Mouse (Mus musculus) layer of hippocampus, adult 8-10 months (tissue): ENCODE data around the gene Bbs12. TPM values are rescaled to one million over a fixed set of nuclear protein-coding genes. Genes with fewer than 3 reads are reported as not detected.

Source experiments
- DNase-seq, 2 experiments: peaks; one replicate each; pipeline ENCODE4 v3.0.0; 2022; ENCODE audit warnings: low spot score in 2 of 2
- total RNA-seq, 4 experiments: library from RNA; stranded (reverse); gene quantifications; 2 replicates each; pipeline ENCODE4 v1.2.4; 2022

The Bbs12 gene
- total RNA-seq, result 1 to 10 TPM; 5.2 to 6.5 (median 6.3) TPM

DNA sequence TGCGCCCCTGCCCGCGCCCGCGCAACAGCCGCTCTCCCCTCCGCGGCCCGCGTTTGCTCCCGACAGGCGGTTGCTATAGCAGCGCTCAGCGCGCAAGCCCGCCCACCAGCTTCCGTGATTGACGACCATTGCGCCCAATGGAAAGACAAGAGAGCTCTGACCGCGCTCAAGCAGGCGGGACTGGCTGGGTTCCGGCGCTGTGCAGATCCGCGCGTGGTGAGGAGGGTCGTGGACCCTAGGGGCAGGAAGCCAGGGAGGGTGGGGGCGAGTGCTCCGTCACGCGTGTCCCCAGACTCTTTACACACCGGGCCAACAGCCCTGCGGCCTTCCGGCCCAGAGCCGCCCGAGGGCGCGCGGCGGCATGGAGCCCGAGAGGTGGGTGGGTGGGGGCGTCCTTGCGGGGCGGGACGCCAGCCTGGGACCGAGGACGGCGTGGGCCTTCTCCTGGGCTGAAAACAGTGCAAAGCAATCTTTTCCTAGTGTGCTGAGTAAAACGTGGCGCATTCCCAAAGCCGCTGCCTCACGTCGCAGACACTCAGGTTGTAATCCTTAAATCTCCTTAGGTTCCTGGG lies at the start of gene Bbs12, which contains the start of gene Cetn4:
TSS of gene Bbs12 (plus strand) at position 185 of the 572 bp plus-strand sequence.
TSS of gene Cetn4 (minus strand) at position 339 of the 572 bp plus-strand sequence.
- peak; percentile 90 to 98 for DNase-seq

DNA sequence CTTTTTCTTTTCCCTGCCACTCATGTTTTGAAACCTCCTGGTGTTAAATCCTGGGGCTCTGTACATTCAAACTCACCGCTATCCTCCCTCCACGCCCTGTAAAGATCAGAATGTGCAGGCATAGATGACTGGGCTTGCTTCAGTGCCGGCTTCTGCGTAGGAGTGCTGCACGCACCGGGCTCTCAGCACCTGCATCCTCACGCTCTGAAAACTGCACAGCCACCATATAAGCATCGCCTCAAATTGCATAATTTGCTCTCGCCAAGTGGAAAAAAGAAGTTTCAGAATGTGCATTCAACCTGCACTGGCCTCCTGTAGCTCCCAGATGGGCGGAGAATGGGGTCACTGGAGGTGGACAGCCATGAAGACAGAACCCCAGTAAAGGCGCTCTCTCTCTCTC lies 44.0 kb upstream of the Bbs12 start:
- DNase-seq, result peak in 1 of 2 experiments; percentile 5

DNA sequence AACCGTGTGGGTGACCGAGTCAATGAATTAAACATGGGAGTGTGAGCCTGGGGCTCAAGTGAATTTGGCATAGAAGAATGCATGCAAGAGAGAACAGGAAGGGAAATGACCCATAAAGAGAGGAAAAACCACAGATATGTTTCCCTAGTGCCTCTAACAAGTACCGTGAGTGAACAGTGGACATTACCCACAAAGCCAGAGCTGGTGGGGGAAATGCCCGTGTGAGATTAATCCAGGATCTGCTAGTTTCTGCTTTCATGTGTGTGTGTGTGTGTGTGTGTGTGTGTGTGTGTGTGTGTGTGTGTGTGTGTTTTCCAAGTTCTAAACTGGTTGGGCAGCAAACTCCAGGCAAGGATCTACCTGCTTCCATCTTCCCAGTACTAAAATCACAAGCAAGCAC lies 42.4 kb upstream of the Bbs12 start:
- no peak for DNase-seq

- peak; percentile 22 to 64 for DNase-seq
Measured at GRCm38 (mm10) chr3:37271209-37271608, 41.1 kb upstream of the Bbs12 start.

GRCm38 (mm10) chr3:37273092-37273491 lies 39.3 kb upstream of the Bbs12 start:
- DNase-seq, result no peak

- no peak for DNase-seq
Measured at GRCm38 (mm10) chr3:37274661-37275060, 37.7 kb upstream of the Bbs12 start.

DNA sequence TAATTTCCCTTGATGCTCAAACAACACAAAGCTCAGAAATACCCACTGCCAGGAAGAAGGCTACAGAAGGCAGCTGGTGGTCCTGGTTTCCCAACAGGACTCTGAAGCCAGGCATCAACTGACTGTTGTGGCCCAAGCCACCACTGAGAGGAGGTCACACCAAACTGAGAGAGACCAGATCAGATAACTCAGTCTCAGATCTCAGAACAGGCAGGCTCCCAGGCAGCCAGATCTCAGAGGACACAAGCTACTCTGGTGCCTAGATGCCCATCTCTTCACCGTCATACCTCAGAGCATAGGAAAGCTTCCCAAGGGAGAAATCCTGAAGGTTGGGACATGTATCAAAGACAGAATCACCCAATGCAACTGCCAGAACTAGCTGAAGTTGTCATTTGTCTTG lies 32.1 kb upstream of the Bbs12 start:
- no peak for DNase-seq

DNA sequence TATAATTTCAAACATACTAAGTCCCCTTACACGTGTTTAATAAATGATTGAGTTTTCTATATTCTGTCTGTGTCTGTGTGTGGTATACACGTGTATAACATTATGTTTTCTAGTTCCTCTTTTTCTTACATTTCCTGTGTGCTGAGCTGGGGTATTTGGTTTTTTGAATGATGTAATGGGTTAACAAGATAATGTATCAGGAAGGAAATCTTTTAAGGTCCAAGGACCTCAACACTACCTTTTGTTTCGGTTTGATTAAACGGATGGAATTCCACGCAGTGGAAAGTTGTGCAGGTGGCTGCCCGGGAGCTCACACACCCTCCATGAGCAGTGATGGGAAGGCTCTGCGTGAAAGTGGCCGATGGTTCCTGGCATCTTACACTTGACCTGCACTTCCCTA lies 31.5 kb upstream of the Bbs12 start:
- DNase-seq, result no peak

GRCm38 (mm10) chr3:37282299-37282922 lies 29.9 kb upstream of the Bbs12 start:
- no peak for DNase-seq

DNA sequence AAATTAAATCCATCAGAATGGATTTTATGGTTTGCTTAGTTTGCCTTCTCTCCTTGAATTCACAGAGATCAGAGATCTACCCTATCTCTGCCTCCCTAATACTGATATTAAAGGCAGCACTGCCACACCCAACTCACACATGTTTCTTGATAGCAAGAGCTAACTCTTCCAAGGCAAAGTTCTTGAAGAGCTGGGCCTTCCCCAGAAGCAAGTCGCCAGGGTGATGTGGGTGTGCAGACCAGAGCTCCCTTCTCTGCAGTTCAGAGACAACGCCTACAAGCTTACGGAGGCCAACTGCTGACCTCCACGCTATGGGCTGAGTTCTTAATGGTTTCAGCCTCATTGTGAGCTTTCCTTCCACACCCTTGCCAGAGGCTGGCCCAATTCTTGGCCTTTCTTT lies 29.1 kb upstream of the Bbs12 start:
- no peak for DNase-seq

- no peak for DNase-seq
Measured at GRCm38 (mm10) chr3:37289237-37289636, 23.1 kb upstream of the Bbs12 start.

- DNase-seq, result peak in 1 of 2 experiments; percentile 31
Measured at GRCm38 (mm10) chr3:37290881-37291541, 21.3 kb upstream of the Bbs12 start.

DNA sequence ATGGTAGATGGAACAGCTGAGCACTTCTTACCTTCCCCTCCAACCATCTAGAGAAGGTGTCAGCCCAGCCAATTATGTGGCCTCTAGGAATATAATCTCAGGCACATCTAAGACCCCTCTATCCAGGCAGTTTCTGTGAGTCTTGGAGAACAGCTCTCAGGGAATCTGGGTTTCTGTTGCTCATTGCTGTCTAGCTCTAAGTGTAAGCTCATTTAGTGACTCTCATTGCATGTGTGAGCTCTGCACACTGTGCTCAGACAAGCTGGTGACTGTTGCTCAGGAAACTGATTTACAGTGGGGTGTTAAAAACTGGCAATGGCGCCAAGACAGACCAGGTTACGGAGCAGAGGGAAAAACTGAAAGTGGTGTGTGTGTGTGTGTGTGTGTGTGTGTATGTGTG lies 20.4 kb upstream of the Bbs12 start:
- DNase-seq, result no peak

- no peak for DNase-seq
Measured at GRCm38 (mm10) chr3:37292654-37293053, 19.7 kb upstream of the Bbs12 start.

DNA sequence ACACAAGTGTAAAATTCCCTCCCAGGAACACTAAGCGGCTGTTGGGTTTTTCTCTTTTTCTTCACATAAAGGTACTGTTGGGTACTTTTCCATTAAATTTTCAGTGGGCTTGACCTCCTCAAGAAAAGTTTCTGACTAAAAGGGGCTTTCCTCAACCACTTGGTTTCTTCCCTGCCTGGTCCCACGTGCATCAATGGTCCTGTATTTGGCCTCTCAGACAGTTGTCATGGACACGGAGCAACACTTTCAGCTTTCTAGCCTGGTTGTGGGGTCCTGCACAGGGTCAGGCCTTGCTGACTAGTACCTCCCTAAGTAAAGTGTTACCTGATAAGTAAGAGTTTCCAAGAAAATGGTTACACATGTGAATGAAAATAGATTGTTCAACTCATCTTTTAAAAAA lies 12.9 kb upstream of the Bbs12 start:
- no peak for DNase-seq

DNA sequence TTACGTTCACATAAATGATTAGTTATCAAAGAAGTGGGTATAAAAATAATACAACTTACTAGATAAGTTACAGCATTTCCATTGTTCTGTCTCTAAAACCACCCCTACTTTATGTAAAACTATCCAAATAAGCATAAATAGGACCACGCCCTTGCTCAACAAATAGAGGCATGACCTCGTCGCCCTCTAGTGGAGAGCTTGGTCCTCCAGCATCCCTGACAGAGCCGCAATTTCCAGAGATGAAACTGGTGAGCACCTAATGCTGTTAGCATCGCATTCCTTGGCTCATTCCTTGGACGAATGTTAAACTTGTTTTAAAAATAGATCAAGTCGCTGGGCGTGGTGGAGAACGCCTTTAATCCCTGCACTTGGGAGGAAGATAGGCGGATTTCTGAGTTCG lies 9.7 kb upstream of the Bbs12 start:
- peak in 1 of 2 experiments; percentile 19 for DNase-seq

GRCm38 (mm10) chr3:37303392-37304139 lies 8.8 kb upstream of the Bbs12 start:
- DNase-seq, result no peak

DNA sequence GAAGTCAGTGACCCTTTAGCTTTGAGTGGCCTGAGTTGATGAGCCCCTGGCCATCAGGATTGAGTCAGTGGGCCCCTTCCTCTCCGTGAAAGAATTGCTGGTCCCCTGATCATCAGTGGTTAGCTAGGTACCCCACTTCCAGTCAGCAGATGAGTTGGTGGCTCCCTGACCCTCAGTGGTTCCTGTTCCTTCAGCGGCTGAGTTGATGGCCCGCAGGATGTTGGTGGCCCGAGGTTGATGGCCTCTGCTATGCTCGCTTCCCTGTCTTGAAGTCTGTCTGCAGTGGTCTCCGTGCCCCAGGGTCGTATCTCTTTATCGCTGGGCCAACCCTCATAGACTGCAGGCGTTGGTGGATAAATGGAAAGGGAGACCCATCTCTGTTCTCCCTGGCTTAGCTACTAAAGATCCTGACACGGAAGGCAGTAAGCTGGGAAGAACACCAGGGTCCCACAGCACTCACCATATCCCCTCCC lies 421 bp upstream of the Bbs12 start:
- DNase-seq, result no peak

DNA sequence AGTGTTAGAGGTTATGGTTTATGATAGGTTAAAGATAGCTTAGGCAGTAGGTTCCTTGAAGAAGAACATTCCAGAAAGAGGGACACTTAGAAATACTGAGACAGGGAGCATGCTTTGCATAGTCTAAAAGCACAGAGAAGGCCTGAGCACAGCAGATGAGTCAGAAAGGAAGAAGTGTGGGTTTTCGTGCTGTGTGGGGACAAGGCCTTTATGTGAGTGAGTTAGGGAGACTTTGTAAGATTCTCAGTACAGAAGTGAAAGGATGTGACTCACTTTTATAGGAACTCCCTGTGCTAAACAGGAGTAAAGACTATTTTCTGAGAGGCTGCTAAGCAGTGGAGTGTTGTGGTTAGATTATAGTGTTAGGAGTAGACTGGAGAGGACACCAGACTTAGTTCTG lies 1.0 kb downstream of the Bbs12 start:
- DNase-seq, result no peak

GRCm38 (mm10) chr3:37316233-37316632 lies 3.9 kb downstream of the Bbs12 start:
- no peak for DNase-seq

GRCm38 (mm10) chr3:37324310-37324709 lies 12.0 kb downstream of the Bbs12 start:
- DNase-seq, result no peak
